8 mouse cellular contexts compared by ENCODE assay signal in genomic region chr5:23431070-23431864, GRCm38 (mm10). TPM values are rescaled to one million over a fixed set of nuclear protein-coding genes. Genes with fewer than 3 reads are reported as not detected.
A peak's percentile ranks its signal among the peaks of the same experiment; 100 is the strongest.
DNase-seq lines count a peak whose midpoint lies in the region; ATAC-seq and TF ChIP-seq lines count a peak whose summit lies in the region.

No protein-coding gene starts in this region.

- H3K27me3 ChIP-seq in megakaryocyte, embryonic 14.5 days (replicated peaks), result no peaks in the 10 kb centered on the region
- H3K27me3 ChIP-seq in liver, embryonic 12.5 days (replicated peaks), result no peaks in the 10 kb centered on the region
- no peaks in the 10 kb centered on the region for H3K27me3 ChIP-seq in stomach, postnatal 0 days (ENCODE audit: control insufficient read depth, insufficient read depth, low read length)

- H3K4me3 ChIP-seq in megakaryocyte, embryonic 14.5 days (replicated peaks), result peak overlapping the region; percentile 100
- peak overlapping the region; percentile 95 for H3K4me3 ChIP-seq in liver, embryonic 12.5 days
- H3K4me3 ChIP-seq in stomach, postnatal 0 days (ENCODE audit: low read depth, low read length), result peak overlapping the region; percentile 29

- DNase-seq in CD4-positive, CD25-positive, alpha-beta regulatory T cell, adult 2 months (ENCODE audit: low read depth, low spot score), result peak; percentile 36
- DNase-seq in stomach, postnatal 0 days (ENCODE audit: low spot score), result no peak
- no peak for DNase-seq in layer of hippocampus, adult 8-10 months (ENCODE audit: low spot score in 2 of 2)
- DNase-seq in embryo, embryonic 9.5 days (ENCODE audit: extremely low spot score), result no peak

- H3K4me2 ChIP-seq in liver, embryonic 12.5 days, result peak overlapping the region; percentile 89
- peak overlapping the region; percentile 55 for H3K4me2 ChIP-seq in stomach, postnatal 0 days (replicated peaks; ENCODE audit: low read depth)

- H3K4me1 ChIP-seq in megakaryocyte, embryonic 14.5 days, result peaks cover 42% of the 10 kb centered on the region
- H3K4me1 ChIP-seq in liver, embryonic 12.5 days, result peaks cover 50% of the 10 kb centered on the region
- no peaks in the 10 kb centered on the region; the same call in 1 of the 2 replicates for H3K4me1 ChIP-seq in stomach, postnatal 0 days (replicated peaks; ENCODE audit: control insufficient read depth, insufficient read depth)

- peak overlapping the region; percentile 68 for H3K9ac ChIP-seq in liver, embryonic 12.5 days
- H3K9ac ChIP-seq in stomach, postnatal 0 days (ENCODE audit: low read length), result no peak overlapping the region

- H3K36me3 ChIP-seq in megakaryocyte, embryonic 14.5 days (replicated peaks; ENCODE audit: low read length), result peaks cover 25% of the 10 kb centered on the region
- H3K36me3 ChIP-seq in liver, embryonic 12.5 days, result peaks cover 14% of the 10 kb centered on the region
- H3K36me3 ChIP-seq in stomach, postnatal 0 days (ENCODE audit: control insufficient read depth, insufficient read depth, low read length), result no peaks in the 10 kb centered on the region

- H3K9me3 ChIP-seq in megakaryocyte, embryonic 14.5 days, result no peaks in the 10 kb centered on the region
- H3K9me3 ChIP-seq in liver, embryonic 12.5 days (replicated peaks), result no peaks in the 10 kb centered on the region
- H3K9me3 ChIP-seq in stomach, postnatal 0 days (ENCODE audit: control insufficient read depth, low read length), result no peaks in the 10 kb centered on the region

- no peak for TF ChIP-seq CTCF in stomach, postnatal 0 days (IDR thresholded peaks at IDR 0.05; ENCODE audit: low read depth)

- 7% methylated on average over 10 of the region's 10 CpGs for WGBS in liver, embryonic 12.5 days (ENCODE audit: insufficient replicate concordance)
- WGBS in stomach, postnatal 0 days, result 5% methylated on average over 10 of the region's 10 CpGs

- no peak for TF ChIP-seq EP300 in stomach, postnatal 0 days (optimal IDR thresholded peaks at IDR 0.05)

- H3K27ac ChIP-seq in liver, embryonic 12.5 days, result peak overlapping the region; percentile 66; the same call in 1 of the 2 replicates
- no peak overlapping the region for H3K27ac ChIP-seq in stomach, postnatal 0 days (replicated peaks)

- ATAC-seq in CD4-positive, CD25-positive, alpha-beta regulatory T cell, adult 4 months, result no peak
- no peak for ATAC-seq in megakaryocyte, adult 5-6 weeks (ENCODE audit: poor library complexity, severe bottlenecking)
- no peak for ATAC-seq in liver, embryonic 12.5 days
- ATAC-seq in stomach, postnatal 0 days (ENCODE audit: low FRiP score, low TSS enrichment), result no peak

RNA-seq across cellular contexts. Expression of gene Kmt2e, which starts 3.0 kb away (rescaled TPM):
- polyA plus RNA-seq in CD4-positive, CD25-positive, alpha-beta regulatory T cell, adult 4 months (2017; shearing (Covaris generic)), result 100 to 1,000 TPM; 183 to 238 TPM
- 4.6 and 6.2 TPM in 2 replicates for polyA plus RNA-seq in megakaryocyte, embryonic 14.5 days (2012; ENCODE audit: insufficient read depth, low replicate concordance)
- 148 and 158 TPM in 2 replicates for total RNA-seq in megakaryocyte, adult 5-6 weeks (2015)
- total RNA-seq in megakaryocyte, adult 5-6 weeks (2017), result 63.3 and 69.2 TPM in 2 replicates
- polyA plus RNA-seq in liver, embryonic 12.5 days (2016; fragmentation: Nextera tagmentation; extraction: Ambion mirVana), result 45.1 and 45.4 TPM in 2 replicates
- 51.9 and 54.8 TPM in 2 replicates for polyA plus RNA-seq in stomach, postnatal 0 days (2015; fragmentation: Nextera tagmentation; extraction: Ambion mirVana)
- 100 to 1,000 TPM in 1 of 4 experiments, 10 to 100 TPM in 3; 91.0 to 101 (median 96.8) TPM for total RNA-seq in layer of hippocampus, adult 8-10 months (2022)

Comparison
In these comparisons a context has a peak if more than half of its experiments do, and no peak if none do; other contexts are left out.
1. H3K4me3 ChIP-seq: peak in every context shown above with its lines; median percentile 100 in megakaryocyte, embryonic 14.5 days; 95 in liver, embryonic 12.5 days; 29 in stomach, postnatal 0 days.